Mouse (Mus musculus) lung, adult 2 months (tissue): ENCODE data around the gene Rab25.

Experiments
- CTCF ChIP-seq: fragments of 200-500 bp; IDR thresholded peaks from 2 replicates; pipeline ENCODE4 v1.5.1; 2011; ENCODE audit warnings: mild to moderate bottlenecking, low read length, control low read depth; ENCODE audit not compliant: insufficient read depth
- POLR2A ChIP-seq: fragments of 200-500 bp; IDR thresholded peaks from 2 replicates; pipeline ENCODE4 v1.6.1; 2011; ENCODE audit warnings: low read depth, mild to moderate bottlenecking, control low read depth, low read length, borderline replicate concordance; ENCODE audit errors: extremely low read depth

DNA sequence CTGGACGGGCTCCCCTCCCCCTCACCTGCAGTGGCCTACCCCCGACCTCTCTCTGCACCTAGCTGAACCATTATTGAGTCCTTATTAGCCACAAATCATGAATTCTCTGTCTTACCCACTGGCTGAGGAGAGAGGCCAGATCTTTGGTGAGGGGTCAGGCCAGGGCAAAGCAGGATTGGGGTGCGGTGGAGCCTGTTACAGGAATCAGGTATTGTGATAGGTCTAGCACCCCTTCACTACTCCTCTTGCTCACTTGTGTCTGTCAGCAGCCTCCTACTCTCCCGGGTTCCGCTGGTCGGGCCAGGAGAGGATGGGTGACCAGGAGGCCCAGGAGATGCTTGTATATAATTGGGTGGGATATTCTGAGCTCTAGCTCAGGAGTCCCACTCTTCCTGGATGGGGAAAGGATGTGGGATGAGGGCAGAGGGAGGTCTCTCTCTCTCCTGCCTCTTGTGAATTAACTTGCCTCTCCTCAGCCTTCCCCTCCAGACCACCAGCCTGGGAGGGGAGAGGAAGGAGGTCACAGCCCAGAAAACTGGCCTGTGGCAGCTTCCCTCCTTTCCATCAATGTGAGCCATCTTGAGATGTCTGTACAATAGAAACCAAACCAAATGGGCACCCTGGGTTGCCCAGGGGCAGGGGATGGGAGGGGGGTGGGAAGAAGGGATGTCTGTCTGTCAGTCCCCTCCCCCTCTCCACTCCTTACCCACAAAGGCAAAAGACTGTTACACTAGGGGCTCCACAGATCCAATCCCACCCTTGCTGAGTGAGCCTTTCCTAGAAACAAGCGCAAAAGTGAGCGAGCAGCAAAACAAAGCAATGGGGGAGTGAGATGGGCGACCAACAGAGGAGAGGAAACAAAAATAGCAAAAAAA lies 9.6 kb downstream of the Rab25 start:
- TF ChIP-seq CTCF: no peak
- no peak for TF ChIP-seq POLR2A
